Mouse (Mus musculus) Muller cell, postnatal 12 days (primary cell): ENCODE results near the gene Ubash3b.
A peak's percentile ranks its signal among the peaks of the same experiment; 100 is the strongest.

Source experiments
- DNase-seq: peaks from one replicate; pipeline ENCODE4 v3.0.0-alpha.2; 2015; ENCODE audit errors: inconsistent ontology term

Gene Ubash3b

GRCm38 (mm10) chr9:41091187-41091586 lies 70.3 kb downstream of the Ubash3b start:
- DNase-seq, result no peak

GRCm38 (mm10) chr9:41087831-41088383 lies 73.6 kb downstream of the Ubash3b start:
- DNase-seq, result no peak

- no peak for DNase-seq
Observed at GRCm38 (mm10) chr9:41084191-41084901, 77.2 kb downstream of the Ubash3b start.

- DNase-seq, result no peak
Observed at GRCm38 (mm10) chr9:41083386-41084055, 78.0 kb downstream of the Ubash3b start.

GRCm38 (mm10) chr9:41082891-41083290 lies 78.6 kb downstream of the Ubash3b start:
- no peak for DNase-seq

- no peak for DNase-seq
Observed at GRCm38 (mm10) chr9:41080877-41081276, 80.6 kb downstream of the Ubash3b start.

GRCm38 (mm10) chr9:41079428-41080155 lies 81.9 kb downstream of the Ubash3b start:
- DNase-seq, result no peak

- DNase-seq, result peak; percentile 51
Observed at GRCm38 (mm10) chr9:41078198-41078597, 83.3 kb downstream of the Ubash3b start.

- no peak for DNase-seq
Observed at GRCm38 (mm10) chr9:41076150-41076549, 85.3 kb downstream of the Ubash3b start.

- no peak for DNase-seq
Observed at GRCm38 (mm10) chr9:41075528-41075927, 86.0 kb downstream of the Ubash3b start.

- DNase-seq, result no peak
Observed at GRCm38 (mm10) chr9:41073196-41074009, 88.1 kb downstream of the Ubash3b start.

- DNase-seq, result no peak
Observed at GRCm38 (mm10) chr9:41072786-41073185, 88.7 kb downstream of the Ubash3b start.

GRCm38 (mm10) chr9:41071906-41072511 lies 89.5 kb downstream of the Ubash3b start:
- no peak for DNase-seq

GRCm38 (mm10) chr9:41070761-41071181 lies 90.7 kb downstream of the Ubash3b start:
- no peak for DNase-seq

- DNase-seq, result no peak
Observed at GRCm38 (mm10) chr9:41069509-41069908, 92.0 kb downstream of the Ubash3b start.

GRCm38 (mm10) chr9:41061446-41061845 lies 100.1 kb downstream of the Ubash3b start:
- DNase-seq, result no peak

- no peak for DNase-seq
Observed at GRCm38 (mm10) chr9:41060617-41061016, 100.9 kb downstream of the Ubash3b start.

- peak; percentile 52 for DNase-seq
Observed at GRCm38 (mm10) chr9:41058765-41059535, 102.5 kb downstream of the Ubash3b start.

- DNase-seq, result peak; percentile 80
Observed at GRCm38 (mm10) chr9:41054166-41054565, 107.3 kb downstream of the Ubash3b start.

- DNase-seq, result no peak
Observed at GRCm38 (mm10) chr9:41053478-41053877, 108.0 kb downstream of the Ubash3b start.
